Mouse (Mus musculus) stomach, embryonic 14.5 days (tissue): ENCODE results near the gene Fcrls. TPM values are rescaled to one million over a fixed set of nuclear protein-coding genes. Genes with fewer than 3 reads are reported as not detected.

Experiments used
- ATAC-seq: fragments of 200-750 bp; cut with Nextera tagmentation; 2 replicates; pipeline ENCODE4 v1.8.0; 2017; ENCODE audit warnings: low read depth, moderate TSS enrichment; ENCODE audit not compliant: insufficient number of reproducible peaks, insufficient read depth, low FRiP score
- H3K27ac ChIP-seq: fragments of 300-500 bp; sonication (generic); 2 replicates; pipeline ENCODE4 v1.5.1; 2014; ENCODE audit warnings: mild to moderate bottlenecking, low read length, moderate library complexity, mixed read lengths
- H3K27me3 ChIP-seq: fragments of 300-500 bp; sonication (generic); 2 replicates; pipeline ENCODE4 v1.6.1; 2014; ENCODE audit warnings: low read length, control low read depth, mixed read lengths; ENCODE audit not compliant: control insufficient read depth, insufficient read depth
- H3K36me3 ChIP-seq: fragments of 300-500 bp; sonication (generic); 2 replicates; pipeline ENCODE4 v1.6.1; 2014; ENCODE audit warnings: mild to moderate bottlenecking, control low read depth, low read length, moderate library complexity, mixed read lengths; ENCODE audit not compliant: control insufficient read depth, insufficient read depth
- H3K4me1 ChIP-seq: fragments of 300-500 bp; sonication (generic); 2 replicates; pipeline ENCODE4 v1.6.1; 2014; ENCODE audit warnings: low read length, control low read depth, mixed read lengths; ENCODE audit not compliant: control insufficient read depth, insufficient read depth
- H3K4me2 ChIP-seq: fragments of 300-500 bp; sonication (generic); replicated peaks from 2 replicates; pipeline ENCODE4 v1.6.1; 2014; ENCODE audit warnings: low read depth, low read length, control low read depth
- H3K4me3 ChIP-seq: fragments of 300-500 bp; sonication (generic); 2 replicates; pipeline ENCODE4 v1.5.1; 2014; ENCODE audit warnings: low read depth, low read length, control low read depth
- H3K9ac ChIP-seq: fragments of 300-500 bp; sonication (generic); replicated peaks from 2 replicates; pipeline ENCODE4 v1.6.1; 2014; ENCODE audit warnings: low read depth, mild to moderate bottlenecking, control low read depth, low read length, moderate library complexity, mixed read lengths
- H3K9me3 ChIP-seq: fragments of 300-500 bp; sonication (generic); 2 replicates; pipeline ENCODE4 v1.6.1; 2016; ENCODE audit warnings: low read depth, low read length, control low read depth; ENCODE audit not compliant: control insufficient read depth
- WGBS: fragments of 180-500 bp; shearing (Covaris S2); extraction: QIAGEN DNeasy Blood & Tissue Kit; methylation state at CpG from one replicate; pipeline ENCODE4 v1.1.7; 2014; 5-methylcytosine and 5-hydroxymethylcytosine counted together
- polyA plus RNA-seq: library from polyadenylated mRNA; unstranded; fragments of >200 nt; fragmentation: Nextera tagmentation; extraction: Ambion mirVana; gene quantifications from 2 replicates; pipeline ENCODE4 v1.2.1, GENCODE M21; 2014

The Fcrls gene
- polyA plus RNA-seq, 1 experiment from 2014 or later: 15.9 TPM

DNA sequence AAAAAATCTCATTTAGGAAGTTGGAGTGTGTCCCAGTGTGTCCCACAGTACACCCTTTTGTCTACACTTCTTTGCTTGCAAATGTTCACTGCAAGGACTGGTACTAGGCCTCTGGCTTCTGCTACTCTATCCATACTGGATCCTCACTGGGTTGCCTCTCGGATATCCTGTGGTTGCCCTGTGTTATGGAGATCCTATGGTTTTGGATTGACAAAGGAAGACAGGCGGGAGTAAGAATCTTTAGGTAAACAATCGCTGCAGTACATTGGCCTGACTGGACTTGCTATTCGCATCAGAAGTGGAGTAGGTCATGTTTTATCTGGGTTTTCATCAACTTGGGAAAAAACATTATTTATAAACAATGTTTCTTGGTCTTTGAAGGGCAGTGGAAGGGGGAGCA lies 22.6 kb downstream of the Fcrls start:
- WGBS: 67% methylated on average over 4 of the region's 4 CpGs
- no peaks in the 10 kb centered on the region for H3K36me3 ChIP-seq

GRCm38 (mm10) chr3:87223636-87224035 lies 39.9 kb downstream of the Fcrls start:
- no peak overlapping the region for H3K4me2 ChIP-seq
- H3K27ac ChIP-seq: no peak overlapping the region
- 76% methylated on average over 4 of the region's 4 CpGs for WGBS
- no peaks in the 10 kb centered on the region for H3K27me3 ChIP-seq
- no peak for ATAC-seq
- no peaks in the 10 kb centered on the region for H3K4me1 ChIP-seq
- H3K4me3 ChIP-seq: no peak overlapping the region
- H3K9me3 ChIP-seq: no peaks in the 10 kb centered on the region
- H3K9ac ChIP-seq: no peak overlapping the region
- no peaks in the 10 kb centered on the region for H3K36me3 ChIP-seq

More for the DNA sequence above, 22.6 kb downstream of the Fcrls start:
- no peak overlapping the region for H3K9ac ChIP-seq
- no peak for ATAC-seq
- H3K4me1 ChIP-seq: no peaks in the 10 kb centered on the region
- H3K4me3 ChIP-seq: no peak overlapping the region
- no peak overlapping the region for H3K27ac ChIP-seq
- no peak overlapping the region for H3K4me2 ChIP-seq
- no peaks in the 10 kb centered on the region for H3K9me3 ChIP-seq
- H3K27me3 ChIP-seq: no peaks in the 10 kb centered on the region

- no peak for ATAC-seq
- WGBS: 73% methylated on average over 5 of the region's 5 CpGs
- no peak overlapping the region for H3K4me3 ChIP-seq
- no peaks in the 10 kb centered on the region for H3K27me3 ChIP-seq
- no peaks in the 10 kb centered on the region for H3K36me3 ChIP-seq
- no peak overlapping the region for H3K27ac ChIP-seq
- no peaks in the 10 kb centered on the region for H3K9me3 ChIP-seq
- no peak overlapping the region for H3K4me2 ChIP-seq
- no peaks in the 10 kb centered on the region for H3K4me1 ChIP-seq
- no peak overlapping the region for H3K9ac ChIP-seq
Observed at GRCm38 (mm10) chr3:87222346-87222745, 41.2 kb downstream of the Fcrls start.

GRCm38 (mm10) chr3:87215176-87215575 lies 48.4 kb downstream of the Fcrls start:
- no peaks in the 10 kb centered on the region for H3K9me3 ChIP-seq
- H3K4me1 ChIP-seq: no peaks in the 10 kb centered on the region
- ATAC-seq: no peak
- WGBS: 76% methylated on average over 11 of the region's 11 CpGs
- H3K9ac ChIP-seq: no peak overlapping the region
- no peaks in the 10 kb centered on the region for H3K27me3 ChIP-seq
- no peak overlapping the region for H3K4me3 ChIP-seq
- H3K4me2 ChIP-seq: no peak overlapping the region
- H3K27ac ChIP-seq: no peak overlapping the region
- H3K36me3 ChIP-seq: no peaks in the 10 kb centered on the region

- H3K4me2 ChIP-seq: no peak overlapping the region
- no peak overlapping the region for H3K4me3 ChIP-seq
- WGBS: 82% methylated on average over 19 of the region's 19 CpGs
- H3K27ac ChIP-seq: no peak overlapping the region
- no peaks in the 10 kb centered on the region for H3K36me3 ChIP-seq
- H3K9me3 ChIP-seq: no peaks in the 10 kb centered on the region
- no peaks in the 10 kb centered on the region for H3K27me3 ChIP-seq
- H3K4me1 ChIP-seq: no peaks in the 10 kb centered on the region
- ATAC-seq: no peak
- H3K9ac ChIP-seq: no peak overlapping the region
Observed at GRCm38 (mm10) chr3:87214221-87214864, 49.2 kb downstream of the Fcrls start.

GRCm38 (mm10) chr3:87206336-87207075 lies 57.0 kb downstream of the Fcrls start:
- no peaks in the 10 kb centered on the region for H3K9me3 ChIP-seq
- no peaks in the 10 kb centered on the region for H3K4me1 ChIP-seq
- 75% methylated on average over 5 of the region's 5 CpGs for WGBS
- no peaks in the 10 kb centered on the region for H3K27me3 ChIP-seq
- H3K4me3 ChIP-seq: no peak overlapping the region
- H3K4me2 ChIP-seq: no peak overlapping the region
- H3K9ac ChIP-seq: no peak overlapping the region
- H3K36me3 ChIP-seq: no peaks in the 10 kb centered on the region
- no peak for ATAC-seq
- H3K27ac ChIP-seq: no peak overlapping the region

Other genes with a start within 250 kb of the Fcrls start
- 9.1 and 10.0 TPM in 2 replicates for gene Kirrel, start 89.0 kb downstream of the Fcrls start, polyA plus RNA-seq
- 0.15 and 0.35 TPM in 2 replicates for gene Cd5l, start 94.1 kb upstream of the Fcrls start, polyA plus RNA-seq
- 0.20 and 0.54 TPM in 2 replicates for gene Fcrl1, start 112.6 kb upstream of the Fcrls start, polyA plus RNA-seq
- not detected in 2 replicates for gene Fcrl5, start 172.0 kb upstream of the Fcrls start, polyA plus RNA-seq